Mouse (Mus musculus) forebrain, embryonic 12.5 days (tissue): ENCODE results near the gene Srl. TPM values are rescaled to one million over a fixed set of nuclear protein-coding genes. Genes with fewer than 3 reads are reported as not detected.

ENCODE experiments used
- ATAC-seq: fragments of 200-750 bp; cut with Nextera tagmentation; 2 replicates; pipeline ENCODE4 v1.8.0; 2017; ENCODE audit warnings: moderate TSS enrichment; ENCODE audit not compliant: low FRiP score
- H3K27ac ChIP-seq: fragments of 300-500 bp; sonication (generic); 2 replicates; pipeline ENCODE4 v1.5.1; 2016; ENCODE audit warnings: mild to moderate bottlenecking
- H3K27me3 ChIP-seq: fragments of 300-500 bp; sonication (generic); 2 replicates; pipeline ENCODE4 v1.6.1; 2016; ENCODE audit warnings: mild to moderate bottlenecking
- H3K36me3 ChIP-seq: fragments of 300-500 bp; sonication (generic); replicated peaks from 2 replicates; pipeline ENCODE4 v1.6.1; 2016; ENCODE audit warnings: mild to moderate bottlenecking
- H3K4me1 ChIP-seq: fragments of 300-500 bp; sonication (generic); 2 replicates; pipeline ENCODE4 v1.6.1; 2016
- H3K4me2 ChIP-seq: fragments of 300-500 bp; sonication (generic); 2 replicates; pipeline ENCODE4 v1.6.1; 2016; ENCODE audit warnings: mild to moderate bottlenecking, moderate library complexity
- H3K4me3 ChIP-seq: fragments of 300-500 bp; sonication (generic); replicated peaks from 2 replicates; pipeline ENCODE4 v1.5.1; 2016; ENCODE audit warnings: mild to moderate bottlenecking
- H3K9ac ChIP-seq: fragments of 300-500 bp; sonication (generic); 2 replicates; pipeline ENCODE4 v1.6.1; 2016; ENCODE audit warnings: mild to moderate bottlenecking
- H3K9me3 ChIP-seq: fragments of 300-500 bp; sonication (generic); 2 replicates; pipeline ENCODE4 v1.6.1; 2016
- whole genome bisulfite sequencing: fragments of 180-500 bp; shearing (Covaris S2); methylation state at CpG from one replicate; pipeline ENCODE4 v1.1.7; 2016; 5-methylcytosine and 5-hydroxymethylcytosine counted together
- polyA plus RNA-seq: library from polyadenylated mRNA; unstranded; fragments of >200 nt; fragmentation: Nextera tagmentation; extraction: Ambion mirVana; gene quantifications from 2 replicates; pipeline ENCODE4 v1.2.1, GENCODE M21; 2016

The Srl gene
- polyA plus RNA-seq, 1 experiment from 2014 or later = 27.6 TPM

DNA sequence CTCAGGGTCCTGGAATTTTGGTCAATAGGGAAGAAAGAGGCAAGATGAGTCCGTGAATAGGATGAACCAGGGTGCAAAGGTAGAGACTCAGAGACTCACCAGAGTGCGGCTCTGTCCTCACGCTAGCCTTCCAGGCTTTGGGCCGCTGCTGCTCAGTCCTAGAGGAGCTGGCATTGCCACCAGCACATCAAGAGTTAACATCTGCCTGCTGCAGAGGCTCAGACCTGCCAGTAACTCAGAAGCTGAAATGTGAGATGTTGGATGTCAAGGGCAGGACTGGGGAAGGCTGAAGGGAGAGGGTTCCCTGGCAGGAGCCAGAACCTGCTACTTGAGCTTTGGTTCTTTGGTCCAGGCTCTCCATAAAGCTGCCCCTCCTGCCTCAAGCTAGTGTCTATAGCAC is 29.1 kb upstream of the Srl start:
- H3K4me1 ChIP-seq = 0 out of 2 replicates have a peak, but pooled peaks cover 5% of the 10 kb centered on the region
- no peak overlapping the region for H3K4me3 ChIP-seq
- 60% methylated on average over 4 of the region's 4 CpGs for WGBS
- H3K4me2 ChIP-seq = no peak overlapping the region
- H3K27me3 ChIP-seq = no peaks in the 10 kb centered on the region
- H3K9ac ChIP-seq = no peak overlapping the region
- H3K27ac ChIP-seq = no peak overlapping the region
- H3K36me3 ChIP-seq = no peaks in the 10 kb centered on the region
- no peaks in the 10 kb centered on the region for H3K9me3 ChIP-seq
- ATAC-seq = no peak

DNA sequence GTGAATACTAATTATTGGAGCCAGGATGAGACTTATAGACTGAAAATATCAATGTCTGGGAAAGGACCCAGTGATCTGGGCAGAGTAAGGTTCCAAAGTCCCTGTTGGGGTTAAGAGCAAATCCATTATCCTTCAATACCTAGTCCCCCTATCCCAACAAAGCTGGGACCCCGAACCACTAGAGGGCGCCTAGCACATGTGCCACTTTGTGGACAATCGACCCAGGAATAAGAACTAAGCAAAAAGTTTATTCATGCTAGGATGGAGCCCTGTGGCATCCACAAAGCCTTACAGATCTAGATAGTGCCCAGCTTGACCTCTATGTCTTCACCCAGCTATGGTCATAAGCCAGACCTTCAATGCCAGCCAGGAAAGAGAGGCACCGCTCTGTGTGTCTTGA is 26.3 kb upstream of the Srl start:
- no peaks in the 10 kb centered on the region for H3K27me3 ChIP-seq
- 0 out of 2 replicates have a peak, but pooled peaks cover 5% of the 10 kb centered on the region for H3K4me1 ChIP-seq
- no peaks in the 10 kb centered on the region for H3K36me3 ChIP-seq
- no peak overlapping the region for H3K4me3 ChIP-seq
- peak; percentile 49; the same call in 1 of the 2 replicates for ATAC-seq
- no peak overlapping the region for H3K9ac ChIP-seq
- WGBS = 20% methylated on average over 4 of the region's 4 CpGs
- H3K4me2 ChIP-seq = no peak overlapping the region
- H3K9me3 ChIP-seq = no peaks in the 10 kb centered on the region
- no peak overlapping the region for H3K27ac ChIP-seq

DNA sequence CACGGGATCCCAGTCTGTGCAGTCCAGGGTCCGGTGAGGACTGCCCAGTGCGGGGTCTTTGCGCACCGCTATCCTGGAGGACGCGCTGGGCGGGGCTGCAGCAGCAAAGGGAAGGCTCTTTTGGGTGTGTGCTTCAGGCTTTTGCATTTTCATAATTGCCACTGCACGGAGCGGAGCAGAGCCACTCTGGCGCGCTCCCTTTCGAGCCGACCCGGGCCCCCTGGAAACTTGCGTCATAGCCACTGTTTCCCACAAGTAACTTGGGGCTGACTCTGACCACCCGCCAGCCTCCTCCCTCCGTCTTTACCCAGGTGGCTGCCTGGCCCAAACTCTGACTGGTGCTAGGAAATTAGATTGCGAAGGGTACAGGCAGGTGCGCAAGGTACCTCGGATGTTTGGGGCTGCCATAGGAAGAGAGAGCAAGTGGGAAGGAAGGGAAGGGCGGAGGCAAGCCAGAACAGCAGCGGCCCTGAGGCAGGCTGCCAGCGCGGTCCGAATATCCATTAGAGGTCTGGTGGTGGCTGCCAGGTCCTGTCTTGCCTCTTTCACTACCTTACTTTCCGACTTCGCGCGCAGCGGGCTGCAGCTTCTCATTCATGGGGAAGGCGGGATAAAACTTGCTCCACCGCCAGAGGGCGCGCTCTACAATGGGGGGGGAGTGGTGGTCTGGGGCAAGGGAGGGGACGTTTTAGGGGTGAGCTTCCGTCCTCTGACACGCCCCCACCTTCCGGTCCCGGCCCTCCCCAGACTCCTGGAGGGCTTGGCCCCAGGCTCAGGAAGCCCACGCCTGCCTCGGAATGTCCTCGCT is 18.7 kb upstream of the Srl start:
- Histone ChIP-seq H3K36me3 (0 out of 2 replicates have a peak, but pooled peaks cover 4% of the 10 kb centered on the region), H3K9me3 (no peaks in the 10 kb centered on the region), H3K4me3 (peak overlapping the region; percentile 78), H3K4me2 (peak overlapping the region; percentile 79), H3K9ac (peak overlapping the region; percentile 81), H3K4me1 (peaks cover 18% of the 10 kb centered on the region), H3K27me3 (no peaks in the 10 kb centered on the region), H3K27ac (peak overlapping the region; percentile 93)
- 2% methylated on average over 43 of the region's 43 CpGs for WGBS
- peak; percentile 39 for ATAC-seq

DNA sequence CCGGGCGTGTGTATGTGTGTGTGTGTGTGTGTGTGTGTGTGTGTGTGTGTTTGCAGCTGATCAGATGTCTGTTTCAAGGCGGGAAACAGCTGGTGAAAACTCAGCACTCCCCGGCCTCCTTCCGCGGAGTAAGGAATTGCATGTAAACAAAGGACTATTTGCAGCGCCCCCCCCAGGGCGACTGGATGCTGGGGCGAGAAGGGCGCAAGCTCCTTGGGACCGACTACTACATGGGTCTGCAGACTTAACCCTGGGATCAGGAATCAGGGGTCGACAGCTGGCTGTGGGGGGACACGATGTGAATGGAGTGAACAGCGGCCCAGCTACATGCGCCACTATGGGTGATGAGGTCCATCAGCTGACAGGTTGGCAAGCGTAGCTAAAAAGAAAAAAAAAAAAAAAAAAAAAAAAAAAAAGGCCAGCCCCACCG is 18.1 kb upstream of the Srl start, which contains the start of gene Tfap4:
TSS of gene Tfap4 (minus strand) at position 140 of the 430 bp plus-strand sequence.
- Histone ChIP-seq H3K4me2 (peak within 1 kb of the TSS; percentile 79), H3K27ac (peak within 1 kb of the TSS; percentile 93), H3K36me3 (0 out of 2 replicates have a peak, but pooled peaks cover 4% of the 10 kb centered on the region), H3K9ac (peak within 1 kb of the TSS; percentile 81), H3K27me3 (no peaks in the 10 kb centered on the region), H3K9me3 (no peaks in the 10 kb centered on the region), H3K4me3 (peak within 1 kb of the TSS; percentile 78), H3K4me1 (peaks cover 18% of the 10 kb centered on the region)
- ATAC-seq = peak; percentile 40
- WGBS = 0% methylated on average over 17 of the region's 17 CpGs

DNA sequence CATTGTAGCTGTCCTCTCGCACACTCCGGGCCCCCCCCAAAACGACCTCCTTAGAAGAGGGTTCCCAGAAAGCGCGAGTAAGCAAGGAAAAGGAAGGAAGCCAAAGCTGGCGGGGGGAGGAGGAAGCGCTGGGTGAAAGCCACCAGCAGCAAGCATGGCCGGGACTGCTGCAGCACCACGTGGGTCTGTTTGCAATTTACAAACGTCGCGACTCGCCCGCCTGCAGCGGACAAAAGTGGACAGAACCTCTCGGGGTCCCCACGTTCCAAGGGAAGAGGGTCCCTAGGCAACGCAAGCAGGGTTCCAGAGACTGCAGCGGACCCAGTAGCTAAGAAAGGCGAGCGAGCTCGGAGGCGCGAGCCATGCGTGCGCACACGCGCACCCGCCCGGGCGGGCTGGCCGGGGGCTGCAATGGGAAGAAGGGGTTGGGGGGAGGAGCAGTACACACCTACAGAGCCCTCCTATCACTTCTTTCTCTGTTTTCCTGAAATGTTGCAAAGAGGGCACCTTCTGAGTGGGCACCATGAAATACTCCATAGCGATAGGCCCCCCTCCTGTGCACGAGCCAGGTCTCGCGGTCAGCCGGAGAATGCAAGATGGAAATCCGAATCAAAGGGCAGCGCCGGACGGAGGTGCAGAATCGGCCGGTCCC is 17.5 kb upstream of the Srl start:
- Histone ChIP-seq H3K27me3 (no peaks in the 10 kb centered on the region), H3K4me3 (peak overlapping the region; percentile 78), H3K36me3 (0 out of 2 replicates have a peak, but pooled peaks cover 4% of the 10 kb centered on the region), H3K4me2 (peak overlapping the region; percentile 79), H3K27ac (peak overlapping the region; percentile 93), H3K4me1 (peaks cover 18% of the 10 kb centered on the region), H3K9ac (peak overlapping the region; percentile 81), H3K9me3 (no peaks in the 10 kb centered on the region)
- under 1% methylated on average over 42 of the region's 43 CpGs for whole genome bisulfite sequencing
- peak; percentile 42 for ATAC-seq

DNA sequence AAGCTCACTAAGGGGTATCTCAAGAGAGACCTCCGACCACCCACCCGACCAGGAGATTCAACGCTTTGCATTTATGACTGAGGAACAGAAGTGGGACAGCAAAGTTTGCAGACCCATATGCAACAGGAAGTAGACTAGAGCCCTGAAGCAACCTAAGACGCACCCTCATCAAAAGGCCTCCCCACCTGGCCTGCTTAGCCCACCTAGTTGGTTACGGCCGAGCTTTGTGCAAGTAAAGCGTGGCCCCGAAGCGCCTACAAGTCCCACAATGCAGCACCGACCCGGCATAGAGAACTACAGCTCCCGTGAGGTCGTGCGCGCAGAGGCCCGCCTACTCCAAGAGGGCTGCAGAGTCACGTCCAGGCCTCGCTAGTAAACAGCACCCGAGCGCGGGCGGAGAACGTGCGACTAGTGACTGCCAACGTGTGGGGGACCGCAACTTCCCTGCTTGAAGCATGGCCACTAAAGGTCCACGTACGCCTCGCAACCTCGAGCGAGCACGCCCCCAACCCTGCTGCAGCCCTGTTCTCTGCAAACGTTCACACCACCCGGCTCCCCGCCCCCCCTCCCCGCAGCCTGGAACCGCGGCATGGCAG is 16.9 kb upstream of the Srl start:
- Histone ChIP-seq H3K4me1 (peaks cover 18% of the 10 kb centered on the region), H3K27ac (peak overlapping the region; percentile 93), H3K9ac (peak overlapping the region; percentile 81), H3K9me3 (no peaks in the 10 kb centered on the region), H3K4me3 (peak overlapping the region; percentile 78), H3K27me3 (no peaks in the 10 kb centered on the region), H3K4me2 (peak overlapping the region; percentile 79), H3K36me3 (0 out of 2 replicates have a peak, but pooled peaks cover 4% of the 10 kb centered on the region)
- ATAC-seq = peak; percentile 95
- WGBS = under 1% methylated on average over 38 of the region's 38 CpGs

DNA sequence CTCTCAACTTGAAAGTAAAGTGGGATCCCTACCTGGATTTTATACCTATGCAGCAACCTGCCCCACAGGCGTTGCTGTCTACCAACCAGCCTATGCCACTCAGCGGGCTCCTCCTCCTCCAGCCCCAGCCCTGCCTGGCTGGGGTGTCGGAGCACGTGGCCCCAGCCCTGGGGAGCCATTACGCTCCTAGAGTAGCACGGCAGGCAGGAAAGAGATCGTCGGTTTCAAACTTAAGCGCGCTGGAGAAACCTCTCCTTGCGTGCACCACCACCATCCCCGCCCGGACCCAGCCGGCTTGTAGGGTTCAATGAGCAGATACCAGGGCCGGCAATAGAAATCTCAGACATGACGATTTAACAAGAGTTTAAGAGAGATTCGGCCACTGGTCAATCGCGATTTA is 16.3 kb upstream of the Srl start:
- Histone ChIP-seq H3K36me3 (0 out of 2 replicates have a peak, but pooled peaks cover 4% of the 10 kb centered on the region), H3K27me3 (no peaks in the 10 kb centered on the region), H3K9ac (peak overlapping the region; percentile 81), H3K4me1 (peaks cover 21% of the 10 kb centered on the region), H3K4me3 (peak overlapping the region; percentile 78), H3K27ac (peak overlapping the region; percentile 93), H3K9me3 (no peaks in the 10 kb centered on the region), H3K4me2 (peak overlapping the region; percentile 79)
- WGBS = under 1% methylated on average over 19 of the region's 19 CpGs
- ATAC-seq = peak; percentile 39

DNA sequence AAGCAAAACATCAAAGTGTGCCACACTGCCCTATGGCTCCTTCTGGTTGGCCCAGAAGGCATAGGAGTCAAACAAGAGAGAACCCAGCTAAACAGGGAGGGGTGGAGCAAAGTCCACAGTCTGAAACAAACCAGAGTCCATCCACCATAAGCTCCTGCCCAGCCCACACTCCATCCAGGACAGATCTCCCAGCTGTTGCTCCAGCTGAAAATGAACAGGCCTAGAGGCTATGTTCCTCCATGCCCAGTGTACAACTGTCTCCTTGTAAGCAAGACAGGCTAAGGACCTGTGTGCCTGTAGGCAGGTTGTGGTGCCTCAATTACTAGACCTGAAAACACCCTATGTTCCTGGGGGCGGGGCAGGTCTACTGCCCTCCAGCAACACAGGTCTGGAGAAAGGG is 15.5 kb upstream of the Srl start:
- H3K4me2 ChIP-seq = peak overlapping the region; percentile 79
- H3K4me3 ChIP-seq = peak overlapping the region; percentile 78; the same call in 1 of the 2 replicates
- H3K36me3 ChIP-seq = 0 out of 2 replicates have a peak, but pooled peaks cover 4% of the 10 kb centered on the region
- no peaks in the 10 kb centered on the region for H3K9me3 ChIP-seq
- no peak overlapping the region for H3K27ac ChIP-seq
- peaks cover 26% of the 10 kb centered on the region for H3K4me1 ChIP-seq
- peak overlapping the region; percentile 81; the same call in 1 of the 2 replicates for H3K9ac ChIP-seq
- 83% methylated on average over 1 of the region's 1 CpGs for WGBS
- no peak for ATAC-seq
- H3K27me3 ChIP-seq = no peaks in the 10 kb centered on the region

DNA sequence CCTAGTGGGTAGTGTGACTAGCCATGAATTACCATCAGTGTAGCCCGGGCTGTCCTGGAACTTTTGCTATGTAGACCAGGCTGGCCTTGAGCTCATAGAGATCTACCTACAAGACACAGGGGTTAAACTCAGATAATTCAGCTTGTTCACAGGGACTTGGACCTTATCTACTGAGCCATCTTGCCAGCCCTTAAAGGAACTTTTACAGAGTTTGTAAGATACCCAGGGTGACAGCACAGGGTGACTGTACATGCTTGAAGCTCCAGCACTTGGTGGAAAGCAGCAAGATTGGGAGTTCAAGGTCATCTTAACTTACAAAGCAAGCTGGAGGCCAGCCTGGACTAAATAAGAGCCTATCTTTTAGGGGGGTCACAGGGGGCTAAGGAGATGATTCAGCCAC is 13.9 kb upstream of the Srl start:
- 88% methylated on average over 1 of the region's 1 CpGs for WGBS
- Histone ChIP-seq H3K9ac (no peak overlapping the region), H3K9me3 (no peaks in the 10 kb centered on the region), H3K4me3 (no peak overlapping the region), H3K4me2 (no peak overlapping the region), H3K27me3 (no peaks in the 10 kb centered on the region), H3K4me1 (peaks cover 27% of the 10 kb centered on the region), H3K27ac (no peak overlapping the region), H3K36me3 (peaks cover 14% of the 10 kb centered on the region)
- ATAC-seq = no peak

DNA sequence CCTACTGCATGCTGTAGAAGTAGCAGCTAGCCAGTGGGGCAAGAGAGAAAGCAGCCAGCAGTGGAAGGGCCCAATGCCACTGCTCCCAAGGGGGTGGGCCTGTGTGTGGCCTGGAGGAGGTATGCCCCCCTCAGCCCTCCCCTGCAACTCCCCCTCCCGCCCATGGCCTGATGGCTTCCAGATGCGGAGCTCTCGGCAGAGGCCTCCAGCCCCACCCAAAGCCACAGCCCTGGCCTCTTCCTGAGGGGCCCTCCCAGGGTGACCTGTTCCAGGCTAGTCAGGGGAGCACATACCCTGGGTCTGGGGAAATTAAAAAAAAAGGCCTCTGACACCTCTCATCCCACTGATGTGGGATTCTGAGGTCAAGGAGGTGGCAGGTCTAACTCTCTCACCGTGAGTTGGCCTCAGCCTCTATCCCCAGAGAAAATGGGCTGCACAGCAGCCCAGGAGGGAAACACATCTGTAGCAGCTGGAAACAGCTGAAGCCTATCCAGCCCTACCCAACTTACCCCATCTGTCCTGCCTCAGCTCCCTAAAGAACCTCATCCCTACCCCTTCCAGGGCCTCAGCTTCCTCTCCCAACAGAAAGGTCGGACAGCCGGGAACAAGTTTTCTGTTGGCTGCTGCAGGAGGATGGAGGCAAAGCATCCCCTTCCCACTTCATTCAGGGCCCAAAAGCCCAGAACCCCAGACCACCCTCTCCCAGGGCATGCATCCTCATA is 11.4 kb upstream of the Srl start:
- no peaks in the 10 kb centered on the region for H3K27me3 ChIP-seq
- H3K9ac ChIP-seq = no peak overlapping the region
- no peak for ATAC-seq
- 72% methylated on average over 6 of the region's 6 CpGs for WGBS
- no peaks in the 10 kb centered on the region for H3K9me3 ChIP-seq
- no peak overlapping the region for H3K4me2 ChIP-seq
- H3K4me1 ChIP-seq = peaks cover 23% of the 10 kb centered on the region
- H3K36me3 ChIP-seq = peaks cover 33% of the 10 kb centered on the region
- no peak overlapping the region for H3K4me3 ChIP-seq
- H3K27ac ChIP-seq = no peak overlapping the region

DNA sequence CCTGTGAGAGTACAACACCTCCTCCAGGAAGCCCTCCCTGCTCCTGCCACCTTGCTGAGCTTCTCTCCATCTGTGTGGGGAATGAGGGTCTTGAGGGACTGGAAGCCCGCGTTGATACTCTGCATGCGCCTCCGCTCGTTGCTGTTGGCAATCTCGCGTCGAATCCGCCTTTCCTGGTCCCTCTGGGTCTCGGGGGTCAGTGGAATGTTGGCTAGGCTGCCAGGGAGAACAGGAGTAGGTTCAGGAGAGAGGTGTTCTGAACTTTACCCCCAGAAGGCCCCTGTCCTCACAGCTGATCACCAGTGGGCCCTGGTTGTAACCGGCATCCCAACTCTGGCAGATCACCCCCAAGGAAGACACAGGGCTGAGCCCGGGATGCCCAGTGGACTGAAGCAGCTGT is 10.3 kb upstream of the Srl start:
- Histone ChIP-seq H3K9ac (no peak overlapping the region; the same call in 1 of the 2 replicates), H3K27me3 (no peaks in the 10 kb centered on the region), H3K36me3 (peaks cover 42% of the 10 kb centered on the region), H3K9me3 (no peaks in the 10 kb centered on the region), H3K27ac (no peak overlapping the region), H3K4me2 (no peak overlapping the region), H3K4me3 (no peak overlapping the region), H3K4me1 (peaks cover 12% of the 10 kb centered on the region)
- WGBS = 93% methylated on average over 12 of the region's 12 CpGs
- no peak for ATAC-seq
